Mouse (Mus musculus) heart, embryonic 16.5 days (tissue): ENCODE results near the gene Slc16a11. TPM values are rescaled to one million over a fixed set of nuclear protein-coding genes. Genes with fewer than 3 reads are reported as not detected.

Experiments used
- ATAC-seq: fragments of 200-750 bp; cut with Nextera tagmentation; replicated peaks from 2 replicates; pipeline ENCODE4 v1.8.0; 2017; ENCODE audit warnings: moderate number of reproducible peaks; ENCODE audit not compliant: insufficient read depth, low FRiP score; ENCODE audit errors: extremely low read depth
- H3K27ac ChIP-seq: fragments of 300-500 bp; sonication (generic); 2 replicates; pipeline ENCODE4 v1.5.1; 2014; ENCODE audit warnings: mild to moderate bottlenecking, low read length, control low read depth, moderate library complexity
- H3K27me3 ChIP-seq: fragments of 300-500 bp; sonication (generic); 2 replicates; pipeline ENCODE4 v1.6.1; 2014; ENCODE audit warnings: low read length, mixed read lengths; ENCODE audit not compliant: control insufficient read depth, insufficient read depth
- H3K36me3 ChIP-seq: fragments of 300-500 bp; sonication (generic); 2 replicates; pipeline ENCODE4 v1.6.1; 2014; ENCODE audit not compliant: control insufficient read depth, insufficient read depth
- H3K4me1 ChIP-seq: fragments of 300-500 bp; sonication (generic); 2 replicates; pipeline ENCODE4 v1.6.1; 2014; ENCODE audit warnings: low read length, mixed read lengths; ENCODE audit not compliant: control insufficient read depth, insufficient read depth
- H3K4me2 ChIP-seq: fragments of 300-500 bp; sonication (generic); 2 replicates; pipeline ENCODE4 v1.6.1; 2014; ENCODE audit warnings: low read depth, mild to moderate bottlenecking, control low read depth, low read length
- H3K4me3 ChIP-seq: fragments of 300-500 bp; sonication (generic); 2 replicates; pipeline ENCODE4 v1.5.1; 2014; ENCODE audit warnings: mild to moderate bottlenecking, control low read depth, low read length
- H3K9ac ChIP-seq: fragments of 300-500 bp; sonication (generic); 2 replicates; pipeline ENCODE4 v1.6.1; 2014; ENCODE audit warnings: low read length, control low read depth
- H3K9me3 ChIP-seq: fragments of 300-500 bp; sonication (generic); replicated peaks from 2 replicates; pipeline ENCODE4 v1.6.1; 2016; ENCODE audit warnings: low read length; ENCODE audit not compliant: control insufficient read depth
- WGBS: fragments of 180-500 bp; shearing (Covaris S2); extraction: QIAGEN DNeasy Blood & Tissue Kit; methylation state at CpG from one replicate; pipeline ENCODE4 v1.1.7; 2014; 5-methylcytosine and 5-hydroxymethylcytosine counted together
- microRNA counts: library from miRNA; unstranded; fragments of <30 nt; microRNA quantifications from one replicate; lab custom pipeline; 2016
- microRNA-seq: library from miRNA; unstranded; fragments of <30 nt; microRNA quantifications from one replicate; pipeline ENCODE4, GENCODE M21; 2017
- polyA plus RNA-seq: library from polyadenylated mRNA; unstranded; fragments of >200 nt; fragmentation: Nextera tagmentation; extraction: Ambion mirVana; gene quantifications from 2 replicates; pipeline ENCODE4 v1.2.1, GENCODE M21; 2015

The Slc16a11 gene
- polyA plus RNA-seq, 1 experiment from 2014 or later = 0.33 TPM

GRCm38 (mm10) chr11:70250150-70250549, 37.6 kb downstream of the Slc16a11 start:
- H3K4me3 ChIP-seq = no peak overlapping the region
- H3K4me1 ChIP-seq = no peaks in the 10 kb centered on the region
- H3K36me3 ChIP-seq = no peaks in the 10 kb centered on the region
- no peak overlapping the region for H3K9ac ChIP-seq
- no peak overlapping the region for H3K27ac ChIP-seq
- H3K9me3 ChIP-seq = no peaks in the 10 kb centered on the region
- 53% methylated on average over 11 of the region's 11 CpGs for WGBS
- no peak overlapping the region for H3K4me2 ChIP-seq
- no peak for ATAC-seq
- peaks cover 24% of the 10 kb centered on the region for H3K27me3 ChIP-seq

- no peak for ATAC-seq
- Histone ChIP-seq H3K4me3 (no peak overlapping the region), H3K4me2 (no peak overlapping the region), H3K4me1 (no peaks in the 10 kb centered on the region), H3K9ac (no peak overlapping the region), H3K27me3 (peaks cover 26% of the 10 kb centered on the region), H3K9me3 (no peaks in the 10 kb centered on the region), H3K36me3 (no peaks in the 10 kb centered on the region), H3K27ac (no peak overlapping the region)
- 61% methylated on average over 8 of the region's 8 CpGs for WGBS
These were observed 39.3 kb downstream of the Slc16a11 start for GRCm38 (mm10) chr11:70251853-70252252.

DNA sequence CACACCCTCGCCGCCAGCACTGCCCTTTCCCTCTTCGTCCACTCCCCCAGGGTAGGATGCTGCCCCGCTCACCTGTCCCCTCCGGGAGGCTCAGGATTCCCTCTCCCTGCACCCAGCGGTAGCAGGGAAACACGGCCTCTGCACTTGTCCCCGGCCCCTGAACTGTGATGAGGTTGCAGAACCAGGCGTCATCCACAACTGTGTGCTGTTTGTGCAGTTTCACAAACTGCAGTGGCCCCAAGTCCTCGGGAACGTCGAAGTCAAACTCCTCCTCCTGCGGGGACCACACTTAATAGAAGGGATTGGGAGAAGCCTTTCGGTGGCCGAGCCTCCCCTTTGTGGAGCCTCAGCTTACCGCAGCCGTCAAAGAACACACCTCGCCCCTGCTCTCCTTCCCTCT, 41.8 kb downstream of the Slc16a11 start:
- Histone ChIP-seq H3K4me1 (no peaks in the 10 kb centered on the region), H3K27me3 (peaks cover 26% of the 10 kb centered on the region), H3K36me3 (no peaks in the 10 kb centered on the region), H3K9ac (peak overlapping the region; percentile 11; the same call in 1 of the 2 replicates), H3K4me3 (peak overlapping the region; percentile 49), H3K27ac (no peak overlapping the region), H3K9me3 (no peaks in the 10 kb centered on the region), H3K4me2 (peak overlapping the region; percentile 67)
- ATAC-seq = no peak
- 4% methylated on average over 18 of the region's 18 CpGs for whole genome bisulfite sequencing

DNA sequence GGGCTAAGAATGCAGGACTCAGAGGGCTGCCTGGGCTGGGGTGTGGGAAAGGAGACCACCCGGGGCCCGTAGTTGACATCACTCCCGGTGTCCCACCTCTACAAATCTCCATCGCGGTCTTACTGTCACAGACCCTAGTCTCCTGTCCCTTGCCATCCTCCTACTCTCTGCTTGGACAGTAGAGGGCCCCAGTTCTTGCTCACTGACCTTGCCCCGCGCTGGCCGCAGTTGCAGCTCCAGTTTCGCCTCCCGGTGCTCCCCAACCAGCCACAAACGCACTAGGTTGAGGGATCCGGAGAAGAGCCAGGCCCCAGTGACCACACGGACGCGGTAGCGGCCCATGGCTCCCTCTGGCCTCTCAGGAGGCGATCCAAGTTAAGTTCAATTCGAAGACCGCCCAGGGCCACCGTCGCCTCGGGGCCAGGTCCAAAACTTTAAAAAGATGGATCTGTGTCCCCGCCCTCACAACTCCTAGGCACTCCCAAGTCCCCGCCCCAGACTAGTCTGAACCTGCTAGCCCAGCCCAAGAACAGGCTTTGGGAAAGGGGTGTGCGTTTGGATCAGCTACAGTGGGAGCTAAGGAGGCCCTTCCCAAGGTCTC, 42.5 kb downstream of the Slc16a11 start, which contains the start of gene Alox12:
TSS of gene Alox12 (minus strand) at position 423 of the 601 bp plus-strand sequence.
- peak within 1 kb of the TSS; percentile 67 for H3K4me2 ChIP-seq
- H3K4me1 ChIP-seq = no peaks in the 10 kb centered on the region
- no peaks in the 10 kb centered on the region for H3K36me3 ChIP-seq
- peak; percentile 65 for ATAC-seq
- H3K27me3 ChIP-seq = peaks cover 26% of the 10 kb centered on the region
- no peak within 1 kb of the TSS for H3K27ac ChIP-seq
- peak within 1 kb of the TSS; percentile 65 for H3K9ac ChIP-seq
- no peaks in the 10 kb centered on the region for H3K9me3 ChIP-seq
- 3% methylated on average over 25 of the region's 25 CpGs for WGBS
- H3K4me3 ChIP-seq = peak within 1 kb of the TSS; percentile 49

- H3K4me2 ChIP-seq = no peak overlapping the region
- H3K36me3 ChIP-seq = no peaks in the 10 kb centered on the region
- no peak for ATAC-seq
- no peak overlapping the region for H3K9ac ChIP-seq
- H3K27ac ChIP-seq = no peak overlapping the region
- WGBS = 93% methylated on average over 4 of the region's 4 CpGs
- no peaks in the 10 kb centered on the region for H3K4me1 ChIP-seq
- no peaks in the 10 kb centered on the region for H3K9me3 ChIP-seq
- peaks cover 11% of the 10 kb centered on the region for H3K27me3 ChIP-seq
- no peak overlapping the region for H3K4me3 ChIP-seq
These were observed 46.5 kb downstream of the Slc16a11 start for GRCm38 (mm10) chr11:70259035-70259434.

DNA sequence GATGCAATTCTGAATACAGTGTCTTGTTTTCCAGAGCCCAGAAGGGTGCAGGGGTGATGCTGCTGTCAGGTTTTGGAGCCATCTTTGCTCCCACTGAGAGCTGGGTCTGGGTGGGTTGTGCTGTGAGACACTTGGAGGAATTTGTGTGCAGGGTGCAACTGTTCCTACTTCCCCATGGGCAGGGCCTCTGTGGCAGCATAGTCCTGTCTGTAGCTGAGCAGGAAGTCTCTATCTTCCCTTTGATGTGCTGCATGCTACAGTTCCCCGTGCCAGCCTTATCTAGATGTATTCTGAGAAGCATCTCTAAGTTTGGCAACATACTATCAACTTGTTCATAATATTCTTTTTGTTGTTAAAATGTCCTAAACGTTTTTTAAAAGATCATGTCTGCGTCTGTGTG, 52.7 kb downstream of the Slc16a11 start:
- no peak overlapping the region for H3K9ac ChIP-seq
- H3K27me3 ChIP-seq = no peaks in the 10 kb centered on the region
- H3K4me2 ChIP-seq = no peak overlapping the region
- ATAC-seq = no peak
- H3K36me3 ChIP-seq = no peaks in the 10 kb centered on the region
- H3K4me3 ChIP-seq = no peak overlapping the region
- H3K27ac ChIP-seq = peak overlapping the region; percentile 45; the same call in 1 of the 2 replicates
- H3K9me3 ChIP-seq = no peaks in the 10 kb centered on the region
- H3K4me1 ChIP-seq = peaks cover 11% of the 10 kb centered on the region
- WGBS = 35% methylated on average over 3 of the region's 3 CpGs

DNA sequence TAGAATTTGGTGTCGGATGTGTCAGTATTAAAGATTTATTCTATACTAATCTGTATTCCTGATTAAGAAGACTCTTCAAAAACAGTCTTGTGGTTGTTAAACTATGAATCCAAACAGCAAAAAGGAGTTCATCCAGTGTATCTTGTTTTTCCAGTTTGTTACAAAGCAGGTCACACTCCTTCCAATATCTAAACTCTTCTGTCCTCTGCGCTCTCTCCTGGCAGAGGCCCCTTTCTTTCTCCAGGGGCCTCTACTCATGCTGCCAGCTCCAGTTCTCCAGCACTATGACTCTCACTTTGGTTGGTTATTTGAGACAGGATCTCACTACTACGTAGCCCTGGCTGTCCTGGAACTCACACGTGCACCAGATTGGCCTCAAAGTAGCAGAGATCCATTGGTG, 53.3 kb downstream of the Slc16a11 start:
- no peaks in the 10 kb centered on the region for H3K36me3 ChIP-seq
- ATAC-seq = no peak
- no peak overlapping the region for H3K4me2 ChIP-seq
- no peaks in the 10 kb centered on the region for H3K27me3 ChIP-seq
- 61% methylated on average over 4 of the region's 4 CpGs for WGBS
- H3K9ac ChIP-seq = no peak overlapping the region
- H3K27ac ChIP-seq = peak overlapping the region; percentile 53
- H3K9me3 ChIP-seq = no peaks in the 10 kb centered on the region
- H3K4me1 ChIP-seq = peaks cover 11% of the 10 kb centered on the region
- H3K4me3 ChIP-seq = no peak overlapping the region

MicroRNA genes within 50 kb of the gene (microRNA counts, 519-probe panel; counts per million panel counts)
- microRNA mmu-miR-195 (lab: Ali Mortazavi, UCI) (not detected), microRNA mmu-miR-497 (lab: Ali Mortazavi, UCI) (2,246 counts per million, percentile 40 among the panel's probes with 10 or more counts)

Small RNAs within 50 kb of the gene (microRNA-seq; reads per million reads assigned to microRNA genes)
- gene Mir195a (690 reads per million, percentile 75 among the genes with 10 or more reads in this experiment), gene Mir497 (not detected), gene Mir497b (not detected)

Other genes starting within 250 kb of the Slc16a11 start
- 7.5 and 14.4 TPM in 2 replicates for gene Cldn7, start 248.0 kb upstream of the Slc16a11 start, polyA plus RNA-seq
- 23.9 and 25.0 TPM in 2 replicates for gene Ctdnep1, start 231.6 kb upstream of the Slc16a11 start, polyA plus RNA-seq
- gene Elp5, start 230.2 kb upstream of the Slc16a11 start, polyA plus RNA-seq = 111 and 116 TPM in 2 replicates
- 421 and 428 TPM in 2 replicates for gene Gabarap, start 221.6 kb upstream of the Slc16a11 start, polyA plus RNA-seq
- 42.0 and 43.9 TPM in 2 replicates for gene Phf23, start 217.0 kb upstream of the Slc16a11 start, polyA plus RNA-seq
- gene Dvl2, start 212.2 kb upstream of the Slc16a11 start, polyA plus RNA-seq = 17.1 and 19.2 TPM in 2 replicates
- 276 and 298 TPM in 2 replicates for gene Acadvl, start 197.3 kb upstream of the Slc16a11 start, polyA plus RNA-seq
- gene Dlg4, start 195.8 kb upstream of the Slc16a11 start, polyA plus RNA-seq = 4.6 and 4.7 TPM in 2 replicates
- gene Asgr1, start 158.7 kb upstream of the Slc16a11 start, polyA plus RNA-seq = not detected in 2 replicates
- gene Asgr2, start 120.1 kb upstream of the Slc16a11 start, polyA plus RNA-seq = 0.22 TPM in 1 of 2 replicates, not detected in the other
- 0.64 and 1.1 TPM in 2 replicates for gene Mgl2, start 82.4 kb upstream of the Slc16a11 start, polyA plus RNA-seq
- 0.51 and 1.1 TPM in 2 replicates for gene Clec10a, start 56.6 kb upstream of the Slc16a11 start, polyA plus RNA-seq
- gene Slc16a13, start 8.3 kb downstream of the Slc16a11 start, polyA plus RNA-seq = 5.0 and 5.6 TPM in 2 replicates
- 18.1 and 20.2 TPM in 2 replicates for gene Bcl6b, start 17.0 kb downstream of the Slc16a11 start, polyA plus RNA-seq
- gene 0610010K14Rik, start 25.2 kb downstream of the Slc16a11 start, polyA plus RNA-seq = 116 and 121 TPM in 2 replicates
- 8.2 and 9.0 TPM in 2 replicates for gene Gm21988, start 27.1 kb downstream of the Slc16a11 start, polyA plus RNA-seq
- gene Rnasek, start 27.1 kb downstream of the Slc16a11 start, polyA plus RNA-seq = 218 and 227 TPM in 2 replicates
- 3.5 and 4.2 TPM in 2 replicates for gene Alox12, start 42.6 kb downstream of the Slc16a11 start, polyA plus RNA-seq
- 2.8 and 7.2 TPM in 2 replicates for gene Alox12e, start 109.9 kb downstream of the Slc16a11 start, polyA plus RNA-seq
- 0.56 and 1.1 TPM in 2 replicates for gene Alox15, start 139.3 kb downstream of the Slc16a11 start, polyA plus RNA-seq
- gene Pelp1, start 197.3 kb downstream of the Slc16a11 start, polyA plus RNA-seq = 22.1 and 22.5 TPM in 2 replicates
- gene Arrb2, start 219.9 kb downstream of the Slc16a11 start, polyA plus RNA-seq = 9.5 and 11.7 TPM in 2 replicates
- 25.2 and 27.8 TPM in 2 replicates for gene Med11, start 239.2 kb downstream of the Slc16a11 start, polyA plus RNA-seq
- 1.5 and 1.7 TPM in 2 replicates for gene Zmynd15, start 246.7 kb downstream of the Slc16a11 start, polyA plus RNA-seq
- gene Cxcl16, start 247.2 kb downstream of the Slc16a11 start, polyA plus RNA-seq = 10.2 and 10.9 TPM in 2 replicates